Mouse (Mus musculus) forebrain, embryonic 14.5 days (tissue): ENCODE results near the gene Zdhhc14. TPM values are rescaled to one million over a fixed set of nuclear protein-coding genes. Genes with fewer than 3 reads are reported as not detected.

Experiments used
- ATAC-seq: fragments of 200-750 bp; cut with Nextera tagmentation; 2 replicates; pipeline ENCODE4 v1.8.0; 2017; ENCODE audit warnings: mild to moderate bottlenecking, moderate library complexity
- DNase-seq: peaks from one replicate; pipeline ENCODE4 v3.0.0-alpha.2; 2015; ENCODE audit warnings: low spot score
- H3K27ac ChIP-seq: fragments of 300-500 bp; sonication (generic); 2 replicates; pipeline ENCODE4 v1.5.1; 2014; ENCODE audit warnings: low read depth, mild to moderate bottlenecking, control low read depth, low read length, moderate library complexity
- H3K27me3 ChIP-seq: fragments of 300-500 bp; sonication (generic); replicated peaks from 2 replicates; pipeline ENCODE4 v1.6.1; 2014; ENCODE audit warnings: low read length, control low read depth, mixed read lengths; ENCODE audit not compliant: control insufficient read depth, insufficient read depth
- H3K36me3 ChIP-seq: fragments of 300-500 bp; sonication (generic); 2 replicates; pipeline ENCODE4 v1.6.1; 2014; ENCODE audit warnings: low read length, control low read depth; ENCODE audit not compliant: control insufficient read depth, insufficient read depth
- H3K4me1 ChIP-seq: fragments of 300-500 bp; sonication (generic); 2 replicates; pipeline ENCODE4 v1.6.1; 2014; ENCODE audit warnings: antibody characterized with exemption, low read length, control low read depth; ENCODE audit not compliant: control insufficient read depth, insufficient read depth
- H3K4me2 ChIP-seq: fragments of 300-500 bp; sonication (generic); 2 replicates; pipeline ENCODE4 v1.6.1; 2014; ENCODE audit warnings: mild to moderate bottlenecking, control low read depth, low read length
- H3K4me3 ChIP-seq: fragments of 300-500 bp; sonication (generic); 2 replicates; pipeline ENCODE4 v1.5.1; 2014; ENCODE audit warnings: low read depth, low read length, control low read depth
- H3K9ac ChIP-seq: fragments of 300-500 bp; sonication (generic); 2 replicates; pipeline ENCODE4 v1.6.1; 2014; ENCODE audit warnings: mild to moderate bottlenecking, low read length, control low read depth, moderate library complexity
- H3K9me3 ChIP-seq: fragments of 300-500 bp; sonication (generic); replicated peaks from 2 replicates; pipeline ENCODE4 v1.6.1; 2016; ENCODE audit warnings: low read length, control low read depth, mixed read lengths; ENCODE audit not compliant: control insufficient read depth
- WGBS: fragments of 180-500 bp; shearing (Covaris S2); extraction: QIAGEN DNeasy Blood & Tissue Kit; methylation state at CpG from one replicate; pipeline ENCODE4 v1.1.7; 2014; 5-methylcytosine and 5-hydroxymethylcytosine counted together
- polyA plus RNA-seq: library from polyadenylated mRNA; unstranded; fragments of >200 nt; fragmentation: Nextera tagmentation; extraction: Ambion mirVana; gene quantifications from 2 replicates; pipeline ENCODE4 v1.2.1, GENCODE M21; 2014

Zdhhc14 gene
- polyA plus RNA-seq, 1 experiment from 2014 or later = 4.7 TPM

- no peaks in the 10 kb centered on the region for H3K9me3 ChIP-seq
- ATAC-seq (no peak), DNase-seq (no peak)
- H3K27ac ChIP-seq = no peak overlapping the region
- no peaks in the 10 kb centered on the region for H3K27me3 ChIP-seq
- WGBS = 81% methylated on average over 4 of the region's 4 CpGs
- no peak overlapping the region for H3K4me2 ChIP-seq
- H3K4me1 ChIP-seq = no peaks in the 10 kb centered on the region
- no peak overlapping the region for H3K9ac ChIP-seq
- H3K36me3 ChIP-seq = no peaks in the 10 kb centered on the region
- no peak overlapping the region for H3K4me3 ChIP-seq
These were observed 257.9 kb downstream of the Zdhhc14 start for GRCm38 (mm10) chr17:5750278-5750677.

DNA sequence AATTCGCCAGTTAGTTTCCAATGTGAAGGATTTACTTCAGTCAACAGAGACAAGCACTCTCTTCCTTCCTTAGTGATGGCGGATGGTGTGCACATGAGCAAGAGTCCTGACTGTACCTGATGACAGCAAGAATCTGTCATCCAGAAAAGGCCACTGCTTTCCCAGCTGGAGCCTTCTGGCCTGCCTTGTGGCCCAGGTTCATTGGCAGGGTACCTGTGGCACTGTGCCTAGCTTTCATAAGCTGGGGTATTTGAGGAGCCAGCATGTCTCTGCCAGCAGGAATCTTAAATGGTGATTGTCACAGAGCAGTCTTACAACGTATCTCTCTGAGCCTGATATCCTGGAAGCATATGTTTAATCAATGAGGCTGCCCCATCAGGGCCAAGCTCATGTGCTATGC is 258.7 kb downstream of the Zdhhc14 start:
- Histone ChIP-seq H3K36me3 (no peaks in the 10 kb centered on the region), H3K9me3 (no peaks in the 10 kb centered on the region), H3K9ac (no peak overlapping the region), H3K27me3 (no peaks in the 10 kb centered on the region), H3K4me1 (no peaks in the 10 kb centered on the region), H3K4me2 (no peak overlapping the region), H3K4me3 (no peak overlapping the region), H3K27ac (no peak overlapping the region)
- DNase-seq (peak; percentile 22), ATAC-seq (no peak)
- WGBS = 64% methylated on average over 3 of the region's 3 CpGs

DNA sequence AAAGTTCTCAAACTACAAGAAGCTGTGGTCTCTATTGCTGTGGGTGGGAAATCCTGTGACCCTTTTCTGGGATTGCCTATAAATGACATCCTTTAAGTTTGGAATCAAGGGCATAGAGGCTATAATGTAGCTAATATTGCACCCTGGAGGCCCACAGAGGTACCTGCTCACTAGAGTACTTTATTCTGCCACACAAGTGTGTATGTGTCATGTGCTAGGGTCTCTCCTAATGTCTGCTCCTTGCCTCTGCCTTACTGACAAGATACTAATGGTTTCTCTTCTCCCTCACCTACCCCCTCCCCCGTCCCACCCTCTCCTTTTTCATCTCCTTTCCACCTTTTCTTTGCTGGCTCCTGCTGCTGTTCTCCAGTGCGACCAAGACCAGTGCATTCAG is 260.0 kb downstream of the Zdhhc14 start:
- H3K36me3 ChIP-seq = no peaks in the 10 kb centered on the region
- ATAC-seq (peak; percentile 37), DNase-seq (no peak)
- WGBS = 23% methylated on average over 2 of the region's 2 CpGs
- no peaks in the 10 kb centered on the region for H3K4me1 ChIP-seq
- no peak overlapping the region for H3K27ac ChIP-seq
- no peaks in the 10 kb centered on the region for H3K9me3 ChIP-seq
- peak overlapping the region; percentile 25; the same call in 1 of the 2 replicates for H3K4me3 ChIP-seq
- peak overlapping the region; percentile 47; the same call in 1 of the 2 replicates for H3K9ac ChIP-seq
- H3K27me3 ChIP-seq = no peaks in the 10 kb centered on the region
- peak overlapping the region; percentile 50 for H3K4me2 ChIP-seq

DNA sequence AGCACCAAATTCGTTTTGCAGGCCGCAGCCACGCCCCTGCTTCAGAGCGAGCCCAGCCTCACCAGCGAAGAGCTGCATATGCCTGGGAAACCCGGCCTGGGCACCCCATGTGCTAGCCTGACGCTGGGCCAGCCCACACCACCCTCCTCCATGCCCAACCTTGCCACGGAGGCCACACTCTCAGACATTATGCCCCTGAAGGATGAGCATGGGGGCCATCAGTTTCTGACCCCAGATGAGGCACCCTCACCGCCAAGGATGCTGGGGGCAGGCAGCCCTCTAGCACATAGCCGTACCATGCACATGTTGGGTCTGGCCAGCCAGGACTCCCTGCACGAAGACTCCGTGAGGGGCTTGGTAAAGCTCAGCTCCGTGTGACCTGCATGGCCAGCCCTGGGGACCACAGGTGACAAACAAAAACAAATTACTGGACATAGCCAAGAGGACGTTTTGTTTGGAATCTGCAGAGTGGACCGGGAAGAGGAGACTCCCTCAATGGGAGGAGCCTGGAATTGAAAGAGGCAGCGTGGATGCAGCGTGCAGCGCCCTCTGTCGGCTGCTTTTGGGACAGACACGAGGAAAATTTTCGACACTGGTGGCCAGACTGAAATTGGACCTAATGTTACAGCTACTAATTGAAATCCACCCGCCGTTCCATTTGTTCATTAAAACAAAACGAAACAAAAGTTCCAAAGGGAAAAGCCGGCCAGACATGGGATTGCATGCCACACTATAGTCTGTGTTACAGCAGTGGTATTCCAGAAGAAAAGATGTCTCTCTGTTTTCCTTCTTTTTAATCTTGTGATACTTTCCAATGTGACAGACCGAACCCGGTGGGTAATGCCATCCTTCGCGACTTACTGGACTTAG is 260.6 kb downstream of the Zdhhc14 start:
- H3K9me3 ChIP-seq = no peaks in the 10 kb centered on the region
- 8% methylated on average over 29 of the region's 29 CpGs for WGBS
- peak overlapping the region; percentile 50 for H3K4me2 ChIP-seq
- H3K36me3 ChIP-seq = no peaks in the 10 kb centered on the region
- ATAC-seq = peak; percentile 80
- H3K4me3 ChIP-seq = peak overlapping the region; percentile 25
- H3K27ac ChIP-seq = no peak overlapping the region
- H3K27me3 ChIP-seq = no peaks in the 10 kb centered on the region
- H3K4me1 ChIP-seq = no peaks in the 10 kb centered on the region
- DNase-seq = peak; percentile 89
- H3K9ac ChIP-seq = peak overlapping the region; percentile 47

DNA sequence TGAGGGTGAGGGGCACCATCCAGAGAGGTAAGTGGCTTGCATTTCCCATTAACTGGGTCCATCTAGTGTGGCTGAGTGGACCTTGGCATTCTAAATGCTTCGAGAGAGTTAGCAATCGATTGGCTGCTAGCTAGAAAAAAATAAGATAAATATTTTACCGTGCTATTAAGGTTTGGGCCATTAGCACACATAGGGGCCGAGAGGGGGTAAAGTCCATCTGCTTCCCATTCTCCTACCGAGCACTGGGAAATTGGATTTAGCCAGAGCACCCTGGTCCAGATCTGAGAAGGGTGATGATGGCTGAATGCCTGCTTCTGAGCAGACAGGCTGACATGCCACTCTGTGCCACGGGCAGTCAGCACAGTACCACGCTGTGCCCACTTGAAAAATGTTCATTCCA is 263.1 kb downstream of the Zdhhc14 start:
- Histone ChIP-seq H3K27ac (no peak overlapping the region), H3K4me3 (no peak overlapping the region), H3K9me3 (no peaks in the 10 kb centered on the region), H3K27me3 (no peaks in the 10 kb centered on the region), H3K36me3 (no peaks in the 10 kb centered on the region), H3K4me2 (no peak overlapping the region), H3K9ac (no peak overlapping the region), H3K4me1 (no peaks in the 10 kb centered on the region)
- DNase-seq (no peak), ATAC-seq (no peak)
- WGBS = 83% methylated on average over 7 of the region's 7 CpGs

- DNase-seq (no peak), ATAC-seq (no peak)
These were observed 263.7 kb downstream of the Zdhhc14 start for GRCm38 (mm10) chr17:5756065-5756464.

GRCm38 (mm10) chr17:5756855-5757254 is 264.5 kb downstream of the Zdhhc14 start:
- Histone ChIP-seq H3K9ac (no peak overlapping the region), H3K4me2 (no peak overlapping the region), H3K27ac (no peak overlapping the region), H3K9me3 (no peaks in the 10 kb centered on the region), H3K4me1 (no peaks in the 10 kb centered on the region), H3K4me3 (no peak overlapping the region), H3K27me3 (no peaks in the 10 kb centered on the region), H3K36me3 (no peaks in the 10 kb centered on the region)
- WGBS = 88% methylated on average over 15 of the region's 15 CpGs
- ATAC-seq (no peak), DNase-seq (no peak)

More at GRCm38 (mm10) chr17:5756065-5756464, 263.7 kb downstream of the Zdhhc14 start:
- no peaks in the 10 kb centered on the region for H3K4me1 ChIP-seq
- no peaks in the 10 kb centered on the region for H3K9me3 ChIP-seq
- H3K4me2 ChIP-seq = no peak overlapping the region
- H3K4me3 ChIP-seq = no peak overlapping the region
- no peak overlapping the region for H3K9ac ChIP-seq
- no peaks in the 10 kb centered on the region for H3K36me3 ChIP-seq
- H3K27ac ChIP-seq = no peak overlapping the region
- 79% methylated on average over 5 of the region's 5 CpGs for WGBS
- H3K27me3 ChIP-seq = no peaks in the 10 kb centered on the region

GRCm38 (mm10) chr17:5763768-5764167 is 271.4 kb downstream of the Zdhhc14 start:
- no peak for ATAC-seq

GRCm38 (mm10) chr17:5764270-5764669 is 271.9 kb downstream of the Zdhhc14 start:
- no peaks in the 10 kb centered on the region for H3K4me1 ChIP-seq
- H3K4me3 ChIP-seq = no peak overlapping the region
- no peaks in the 10 kb centered on the region for H3K36me3 ChIP-seq
- no peaks in the 10 kb centered on the region for H3K9me3 ChIP-seq
- no peaks in the 10 kb centered on the region for H3K27me3 ChIP-seq
- no peak for ATAC-seq
- DNase-seq = no peak
- H3K9ac ChIP-seq = no peak overlapping the region
- 67% methylated on average over 5 of the region's 5 CpGs for WGBS
- no peak overlapping the region for H3K27ac ChIP-seq
- no peak overlapping the region for H3K4me2 ChIP-seq

More at GRCm38 (mm10) chr17:5763768-5764167, 271.4 kb downstream of the Zdhhc14 start:
- Histone ChIP-seq H3K9ac (no peak overlapping the region), H3K27me3 (no peaks in the 10 kb centered on the region), H3K4me1 (no peaks in the 10 kb centered on the region), H3K27ac (no peak overlapping the region), H3K9me3 (no peaks in the 10 kb centered on the region), H3K4me2 (no peak overlapping the region), H3K36me3 (no peaks in the 10 kb centered on the region), H3K4me3 (no peak overlapping the region)
- WGBS = 95% methylated on average over 5 of the region's 5 CpGs
- no peak for DNase-seq
